Mouse (Mus musculus): ENCODE measurements around the gene Grtp1. TPM values are rescaled to one million over a fixed set of nuclear protein-coding genes. Genes with fewer than 3 reads are reported as not detected.

Gene Grtp1
- 0.56 TPM for polyA plus RNA-seq (2017; shearing (Covaris generic))

DNA sequence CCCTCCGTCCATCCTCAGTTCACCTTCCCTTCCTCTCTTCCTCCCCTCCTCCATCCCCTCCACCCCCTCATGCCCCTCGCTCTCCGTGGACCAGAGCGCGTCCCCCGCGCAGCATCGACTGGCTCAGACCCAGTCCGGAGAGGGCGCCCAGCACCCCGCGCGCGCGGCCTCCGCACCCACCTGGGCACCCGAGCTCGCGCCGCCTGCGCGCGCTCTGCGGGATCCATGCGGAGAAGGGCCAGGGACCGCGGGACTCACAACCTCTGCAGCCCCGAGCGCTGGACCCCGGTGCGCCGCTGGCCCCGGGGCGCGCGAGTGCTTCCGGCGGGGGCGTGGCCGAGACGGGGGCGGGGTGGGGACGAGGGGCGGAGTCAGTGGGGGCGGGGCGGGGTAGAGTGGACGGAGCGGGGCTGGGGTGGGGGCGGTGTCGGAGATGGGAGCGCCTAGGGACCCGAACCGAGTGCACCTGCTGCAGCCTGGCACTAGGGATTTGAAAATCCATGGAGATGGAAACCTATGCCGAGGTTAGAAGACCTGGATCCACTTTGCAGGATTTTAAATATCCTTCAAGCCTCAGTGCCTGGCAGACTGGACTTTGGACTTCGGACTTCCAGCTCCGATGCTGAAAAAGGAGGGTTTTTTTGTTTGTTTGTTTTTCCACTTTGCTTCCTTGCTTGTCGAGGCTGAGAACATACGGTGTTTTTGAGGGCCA lies at the start of gene Grtp1:
Gene Grtp1 (minus strand): TSS at position 320 of the 712 bp plus-strand sequence.

DNA sequence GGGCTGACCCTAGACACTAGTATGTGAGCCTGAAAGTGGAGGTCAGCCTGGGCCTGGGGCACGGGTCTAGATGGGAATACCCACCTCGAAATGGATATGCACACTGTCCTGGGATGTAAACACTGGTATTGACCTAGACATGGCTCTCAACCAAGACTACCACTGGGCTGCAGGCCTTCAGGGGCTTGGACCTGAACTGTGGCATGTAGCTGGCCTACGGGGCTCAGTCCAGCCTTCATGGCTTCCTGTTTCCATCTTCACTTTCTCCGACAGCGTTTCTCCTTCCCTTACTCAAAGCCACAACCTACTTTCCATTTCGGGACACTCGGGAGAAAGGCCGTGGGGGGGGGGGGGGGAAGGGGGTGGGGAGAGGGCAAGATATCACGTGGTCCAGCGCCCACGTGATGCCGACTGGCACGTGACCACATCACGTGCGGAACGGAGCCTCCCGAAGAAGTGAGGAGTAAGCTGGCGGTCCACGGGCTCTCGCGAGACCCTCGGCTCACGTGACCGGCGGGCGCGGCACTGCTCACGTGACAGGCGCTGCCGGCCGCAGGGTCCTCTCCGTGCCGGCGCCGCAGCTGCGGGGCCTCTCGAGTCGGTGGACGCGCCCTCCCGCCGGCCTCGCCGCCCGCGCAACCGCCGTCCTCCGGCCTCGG lies 41.6 kb downstream of the Grtp1 start, which contains the start of gene Lamp1:
Gene Lamp1 (plus strand): TSS at position 444 of the 659 bp plus-strand sequence.

Other genes with a start within 250 kb of the Grtp1 start
- gene F7, start 174.6 kb downstream of the Grtp1 start, polyA plus RNA-seq (2017; shearing (Covaris generic)): not detected
- not detected for gene F10, start 163.3 kb downstream of the Grtp1 start, polyA plus RNA-seq (2017; shearing (Covaris generic))
- 1.5 TPM for gene Proz, start 139.7 kb downstream of the Grtp1 start, polyA plus RNA-seq (2017; shearing (Covaris generic))
- 47.7 TPM for gene Pcid2, start 95.2 kb downstream of the Grtp1 start, polyA plus RNA-seq (2017; shearing (Covaris generic))
- gene Cul4a, start 95.0 kb downstream of the Grtp1 start, polyA plus RNA-seq (2017; shearing (Covaris generic)): 26.8 TPM
- gene Lamp1, start 41.5 kb downstream of the Grtp1 start, polyA plus RNA-seq (2017; shearing (Covaris generic)): 178 TPM
- gene Adprhl1, start 53.5 kb upstream of the Grtp1 start, polyA plus RNA-seq (2017; shearing (Covaris generic)): not detected
- 17.3 TPM for gene Dcun1d2, start 87.5 kb upstream of the Grtp1 start, polyA plus RNA-seq (2017; shearing (Covaris generic))
- gene Tmco3, start 87.6 kb upstream of the Grtp1 start, polyA plus RNA-seq (2017; shearing (Covaris generic)): 25.1 TPM
- 40.7 TPM for gene Tfdp1, start 138.1 kb upstream of the Grtp1 start, polyA plus RNA-seq (2017; shearing (Covaris generic))
- not detected for gene Atp4b, start 196.2 kb upstream of the Grtp1 start, polyA plus RNA-seq (2017; shearing (Covaris generic))
- gene Grk1, start 204.5 kb upstream of the Grtp1 start, polyA plus RNA-seq (2017; shearing (Covaris generic)): not detected
- gene Tmem255b, start 234.6 kb upstream of the Grtp1 start, polyA plus RNA-seq (2017; shearing (Covaris generic)): not detected

Measured in naive thymus-derived CD4-positive, alpha-beta T cell, adult 5 months (primary cell).